Mouse (Mus musculus): ENCODE measurements around the gene Lrrc42. TPM values are rescaled to one million over a fixed set of nuclear protein-coding genes. Genes with fewer than 3 reads are reported as not detected.

Gene Lrrc42
- total and polyA plus RNA-seq, 3 experiments = 8.6 to 48.9 TPM; not detected in 1

- H3K9me3 ChIP-seq (replicated peaks; ENCODE audit: insufficient read depth, low read length) = no peaks in the 10 kb centered on the region
- H3K4me3 ChIP-seq (ENCODE audit: control insufficient read depth in 1 of 2, insufficient read depth in 1 of 2, low read depth in 2 of 2, low read length in 2 of 2) = no peak overlapping the region
- no peak overlapping the region for H3K9ac ChIP-seq (ENCODE audit: control insufficient read depth, low read depth, low read length, poor library complexity, severe bottlenecking)
- DNase-seq (ENCODE audit: low read depth, low spot score) = no peak
- TF ChIP-seq UBTF (IDR thresholded peaks at IDR 0.05; ENCODE audit: borderline replicate concordance, insufficient read depth, low read depth, low read length) = no peak
- no peaks in the 10 kb centered on the region for H3K27me3 ChIP-seq (ENCODE audit: control insufficient read depth in 1 of 2, insufficient read depth in 2 of 2, low read length in 2 of 2)
- H3K27ac ChIP-seq (ENCODE audit: control insufficient read depth, low read depth, low read length) = no peak overlapping the region
- no peaks in the 10 kb centered on the region for H3K4me1 ChIP-seq (ENCODE audit: control insufficient read depth in 1 of 2, insufficient read depth in 2 of 2, low read length in 2 of 2)
- no peaks in the 10 kb centered on the region for H3K79me2 ChIP-seq (ENCODE audit: control insufficient read depth, insufficient read depth, low read length, poor library complexity)
- no peaks in the 10 kb centered on the region; a peak in 1 of 4 replicates for H3K36me3 ChIP-seq (ENCODE audit: control insufficient read depth in 1 of 2, insufficient read depth in 2 of 2, low read length in 2 of 2)
Measured at GRCm38 (mm10) chr4:107232219-107232618, 21.1 kb downstream of the Lrrc42 start.

GRCm38 (mm10) chr4:107226313-107226712, 27.0 kb downstream of the Lrrc42 start:
- H3K9me3 ChIP-seq (replicated peaks; ENCODE audit: insufficient read depth, low read length) = no peaks in the 10 kb centered on the region
- peak; percentile 66 for DNase-seq (ENCODE audit: low read depth, low spot score)
- TF ChIP-seq RCOR1 (IDR thresholded peaks at IDR 0.05; ENCODE audit: low read depth, low read length) (peak; percentile 91), GATA1 (IDR thresholded peaks at IDR 0.05; ENCODE audit: low read depth, low read length) (0 out of 2 replicates have a peak, but pooled peaks have one; percentile 31), E2F4 (IDR thresholded peaks at IDR 0.05; ENCODE audit: borderline replicate concordance, low read depth, low read length) (no peak), TBP (IDR thresholded peaks at IDR 0.05; ENCODE audit: low read depth, low read length) (no peak), EP300 (IDR thresholded peaks at IDR 0.05; ENCODE audit: low read depth in 1 of 2, low read length in 2 of 2) (peak in 1 of 2 experiments; percentile 6; a peak in 2 of 4 replicates), TCF12 (IDR thresholded peaks at IDR 0.05; ENCODE audit: low read depth, low read length) (no peak), CHD2 (IDR thresholded peaks at IDR 0.05; ENCODE audit: low read length) (no peak), SIN3A (IDR thresholded peaks at IDR 0.05; ENCODE audit: low read length) (no peak)
- H3K27me3 ChIP-seq (ENCODE audit: control insufficient read depth in 1 of 2, insufficient read depth in 2 of 2, low read length in 2 of 2) = no peaks in the 10 kb centered on the region
- H3K36me3 ChIP-seq (ENCODE audit: control insufficient read depth in 1 of 2, insufficient read depth in 2 of 2, low read length in 2 of 2) = peaks cover 0 to 3% of the 10 kb centered on the region in 2 experiments; a peak in 2 of 4 replicates
- no peaks in the 10 kb centered on the region for H3K79me2 ChIP-seq (ENCODE audit: control insufficient read depth, insufficient read depth, low read length, poor library complexity)
- no peak overlapping the region for H3K4me3 ChIP-seq (ENCODE audit: control insufficient read depth in 1 of 2, insufficient read depth in 1 of 2, low read depth in 2 of 2, low read length in 2 of 2)
- no peak overlapping the region for H3K27ac ChIP-seq (ENCODE audit: control insufficient read depth, low read depth, low read length)
- H3K9ac ChIP-seq (ENCODE audit: control insufficient read depth, low read depth, low read length, poor library complexity, severe bottlenecking) = no peak overlapping the region
- peaks cover 1 to 15% of the 10 kb centered on the region in 2 experiments; a peak in 3 of 4 replicates for H3K4me1 ChIP-seq (ENCODE audit: control insufficient read depth in 1 of 2, insufficient read depth in 2 of 2, low read length in 2 of 2)

- TF ChIP-seq RCOR1 (IDR thresholded peaks at IDR 0.05; ENCODE audit: low read depth, low read length) = no peak
- TF ChIP-seq MXI1 (IDR thresholded peaks at IDR 0.05; ENCODE audit: low read depth, low read length) = no peak
- no peak for TF ChIP-seq MAX (IDR thresholded peaks at IDR 0.05; ENCODE audit: low read length)
- no peak for TF ChIP-seq ETS1 (IDR thresholded peaks at IDR 0.05; ENCODE audit: low read depth, low read length)
- no peak for TF ChIP-seq CHD1 (IDR thresholded peaks at IDR 0.05; ENCODE audit: low read depth, low read length)
- TF ChIP-seq E2F4 (IDR thresholded peaks at IDR 0.05; ENCODE audit: borderline replicate concordance, low read depth, low read length) = no peak
- TF ChIP-seq POLR2A (IDR thresholded peaks at IDR 0.05; ENCODE audit: control insufficient read depth in 1 of 2, insufficient read depth in 1 of 2, low read depth in 1 of 2, low read length in 2 of 2, poor library complexity in 1 of 2) = no peak
- no peak for TF ChIP-seq TCF12 (IDR thresholded peaks at IDR 0.05; ENCODE audit: low read depth, low read length)
- H3K27me3 ChIP-seq (ENCODE audit: control insufficient read depth in 1 of 2, insufficient read depth in 2 of 2, low read length in 2 of 2) = no peaks in the 10 kb centered on the region
- H3K36me3 ChIP-seq (ENCODE audit: control insufficient read depth in 1 of 2, insufficient read depth in 2 of 2, low read length in 2 of 2) = peaks cover 0 to 4% of the 10 kb centered on the region in 2 experiments; a peak in 2 of 4 replicates
- H3K27ac ChIP-seq (ENCODE audit: control insufficient read depth, low read depth, low read length) = no peak overlapping the region
- peaks cover 2 to 24% of the 10 kb centered on the region in 2 experiments; a peak in 3 of 4 replicates for H3K4me1 ChIP-seq (ENCODE audit: control insufficient read depth in 1 of 2, insufficient read depth in 2 of 2, low read length in 2 of 2)
- no peaks in the 10 kb centered on the region for H3K79me2 ChIP-seq (ENCODE audit: control insufficient read depth, insufficient read depth, low read length, poor library complexity)
- peak; percentile 13 for DNase-seq (ENCODE audit: low read depth, low spot score)
- H3K9me3 ChIP-seq (replicated peaks; ENCODE audit: insufficient read depth, low read length) = no peaks in the 10 kb centered on the region
- no peak overlapping the region for H3K9ac ChIP-seq (ENCODE audit: control insufficient read depth, low read depth, low read length, poor library complexity, severe bottlenecking)
- H3K4me3 ChIP-seq (ENCODE audit: control insufficient read depth in 1 of 2, insufficient read depth in 1 of 2, low read depth in 2 of 2, low read length in 2 of 2) = no peak overlapping the region
Measured at GRCm38 (mm10) chr4:107223225-107224204, 29.8 kb downstream of the Lrrc42 start.

Data from MEL (cell line).